Mouse (Mus musculus) small intestine, adult 2 months (tissue): ENCODE measurements around the gene Mycbp.

Source experiments
- CTCF ChIP-seq: fragments of 200-500 bp; IDR thresholded peaks from 2 replicates; pipeline ENCODE4 v1.5.1; 2012; ENCODE audit warnings: low read depth, mild to moderate bottlenecking, control low read depth, inconsistent platforms, low read length, moderate library complexity, mixed read lengths; ENCODE audit not compliant: insufficient replicate concordance, insufficient read length; ENCODE audit errors: extremely low read depth
- POLR2A ChIP-seq: fragments of 200-500 bp; IDR thresholded peaks from 2 replicates; pipeline ENCODE4 v1.6.1; 2012; ENCODE audit warnings: low read depth, mild to moderate bottlenecking, control low read depth, inconsistent platforms, low read length, moderate library complexity

DNA sequence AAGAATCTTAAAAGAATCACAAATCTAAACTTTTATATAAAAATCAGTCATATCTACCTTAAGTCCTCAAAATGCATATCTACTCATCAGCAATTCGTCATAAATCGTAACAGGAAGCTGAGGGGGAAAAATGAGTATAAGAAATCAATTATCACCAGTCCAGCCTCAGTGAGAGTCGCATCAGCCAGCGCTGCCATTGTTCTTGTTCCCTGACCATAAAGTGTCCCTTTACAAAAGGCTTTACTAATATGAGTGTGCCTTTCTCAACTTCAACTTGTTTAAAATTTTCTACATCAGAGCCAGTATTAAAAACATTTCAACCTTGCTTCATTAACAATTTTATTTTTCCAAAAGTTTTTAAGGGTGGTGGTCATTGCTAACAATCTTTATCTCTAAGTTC is 47.7 kb upstream of the Mycbp start:
- TF ChIP-seq POLR2A (no peak), CTCF (no peak)
